Mouse (Mus musculus) ES-E14 (cell line): ENCODE measurements around the gene Gpx7. TPM values are rescaled to one million over a fixed set of nuclear protein-coding genes. Genes with fewer than 3 reads are reported as not detected.

Source experiments
- DNase-seq: peaks from one replicate; pipeline ENCODE4 v3.0.0-alpha.2; 2013; ENCODE audit warnings: low read depth, low spot score
- H3K27ac ChIP-seq: 2 replicates; pipeline ENCODE4 v1.5.1; 2012; ENCODE audit warnings: low read depth, mild to moderate bottlenecking, low read length, moderate library complexity, mixed read lengths; ENCODE audit not compliant: poor library complexity, insufficient read depth, severe bottlenecking
- H3K36me3 ChIP-seq: 2 replicates; pipeline ENCODE4 v1.6.1; 2012; ENCODE audit warnings: mild to moderate bottlenecking, low read length, moderate library complexity, mixed read lengths; ENCODE audit not compliant: control insufficient read depth, poor library complexity, insufficient read depth, severe bottlenecking
- H3K4me1 ChIP-seq, 2 experiments: fragments of 150-350 bp in 1 of 2; sonication (generic) in 1 of 2; 2 replicates each; pipeline ENCODE4 v1.6.1; 2012; ENCODE audit warnings: low read length in 2 of 2, mild to moderate bottlenecking in 1 of 2, mixed read lengths in 1 of 2; ENCODE audit not compliant: control insufficient read depth in 2 of 2, insufficient read depth in 2 of 2, poor library complexity in 1 of 2
- H3K4me3 ChIP-seq, 2 experiments: fragments of 150-350 bp in 1 of 2; sonication (generic) in 1 of 2; 2 replicates each; pipeline ENCODE4 v1.5.1; 2012; ENCODE audit warnings: low read length in 2 of 2, low read depth in 1 of 2, mild to moderate bottlenecking in 1 of 2, mixed read lengths in 1 of 2; ENCODE audit not compliant: insufficient read depth in 1 of 2, poor library complexity in 1 of 2, severe bottlenecking in 1 of 2
- H3K9ac ChIP-seq: 2 replicates; pipeline ENCODE4 v1.6.1; 2012; ENCODE audit warnings: low read depth, mild to moderate bottlenecking, low read length, mixed read lengths; ENCODE audit not compliant: poor library complexity, insufficient read depth, severe bottlenecking
- H3K9me3 ChIP-seq: fragments of 150-350 bp; sonication (generic); 2 replicates; pipeline ENCODE4 v1.6.1; 2012; ENCODE audit warnings: low read depth, mild to moderate bottlenecking, low read length; ENCODE audit not compliant: control insufficient read depth, insufficient read depth
- CHD2 ChIP-seq: IDR thresholded peaks from 2 replicates; pipeline ENCODE4 v1.6.1; 2014; ENCODE audit warnings: mild to moderate bottlenecking, low read depth, low read length, inconsistent platforms
- HCFC1 ChIP-seq: IDR thresholded peaks from 2 replicates; pipeline ENCODE4 v1.6.1; 2012; ENCODE audit warnings: low read length, inconsistent platforms, borderline replicate concordance; ENCODE audit not compliant: insufficient read depth
- MAFK ChIP-seq: IDR thresholded peaks from 2 replicates; pipeline ENCODE4 v1.6.1; 2014; ENCODE audit warnings: mild to moderate bottlenecking, low read depth, low read length, inconsistent platforms; ENCODE audit not compliant: insufficient read depth
- ZC3H11A ChIP-seq: IDR thresholded peaks from 2 replicates; pipeline ENCODE4 v1.6.1; 2012; ENCODE audit warnings: low read depth, mild to moderate bottlenecking, inconsistent platforms, low read length, borderline replicate concordance
- ZNF384 ChIP-seq: IDR thresholded peaks from 2 replicates; pipeline ENCODE4 v1.6.1; 2012; ENCODE audit warnings: low read depth, low read length, inconsistent platforms
- in situ Hi-C, 2 experiments: fragments of 600-800 bp; cut with MboI; formaldehyde crosslinking; loops; one replicate each; pipeline ENCODE4 v1.15.1; 2025; ENCODE audit warnings: low sequenced_read_pairs in 2 of 2, inconsistent platforms in 1 of 2; ENCODE audit not compliant: unreplicated experiment in 2 of 2
- total RNA-seq: library from RNA; depleted of rRNA; stranded (reverse); fragments of 300-350 nt; gene quantifications from 2 replicates; pipeline ENCODE4 v1.2.3, GENCODE M21; 2012; rRNA removed

Gpx7 gene
- total RNA-seq, result 18.6 and 35.1 TPM in 2 replicates

DNA sequence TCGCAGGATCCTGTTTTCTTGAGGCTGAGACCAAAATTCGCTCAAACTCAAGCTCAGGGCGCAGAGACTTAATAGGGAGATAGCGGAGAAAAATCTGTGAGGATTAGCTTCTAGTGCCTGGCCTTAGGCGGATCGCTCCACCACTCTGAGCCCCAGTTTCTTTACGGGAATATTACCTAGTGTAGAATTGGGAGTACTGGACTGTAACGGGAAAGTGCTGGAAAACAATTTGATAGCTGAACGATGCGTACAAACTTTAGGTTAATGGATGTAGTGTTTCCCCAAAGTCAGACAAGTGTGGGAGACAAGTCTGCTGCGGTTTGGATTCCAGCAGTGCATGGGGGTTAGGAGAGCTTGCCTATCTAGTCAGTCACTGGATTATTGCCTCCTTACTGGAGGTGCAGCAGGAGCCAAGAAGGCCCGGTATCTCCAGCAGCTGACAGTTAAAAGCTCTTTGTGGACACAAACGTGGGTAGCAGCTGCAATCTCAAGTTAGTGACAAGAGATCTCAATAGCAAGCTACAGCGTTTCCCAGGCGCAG is at the start of gene Gpx7:
Gpx7 (minus strand) TSS at position 101 of the 541 bp plus-strand sequence.
- no peak for DNase-seq
- H3K9ac ChIP-seq, result peak within 1 kb of the TSS; percentile 69
- TF ChIP-seq ZNF384, result no peak
- no peak for TF ChIP-seq MAFK
- no peak for TF ChIP-seq ZC3H11A
- TF ChIP-seq CHD2, result no peak
- no peak for TF ChIP-seq HCFC1
- peak within 1 kb of the TSS; percentile 66 to 72 for H3K4me3 ChIP-seq
- peaks cover 4 to 9% of the 10 kb centered on the region in 2 experiments; a peak in 3 of 4 replicates for H3K4me1 ChIP-seq
- in situ Hi-C loops, result no loop called here
- H3K9me3 ChIP-seq, result no peaks in the 10 kb centered on the region
- no peak within 1 kb of the TSS for H3K27ac ChIP-seq
- no peaks in the 10 kb centered on the region; the same call in 1 of the 2 replicates for H3K36me3 ChIP-seq

DNA sequence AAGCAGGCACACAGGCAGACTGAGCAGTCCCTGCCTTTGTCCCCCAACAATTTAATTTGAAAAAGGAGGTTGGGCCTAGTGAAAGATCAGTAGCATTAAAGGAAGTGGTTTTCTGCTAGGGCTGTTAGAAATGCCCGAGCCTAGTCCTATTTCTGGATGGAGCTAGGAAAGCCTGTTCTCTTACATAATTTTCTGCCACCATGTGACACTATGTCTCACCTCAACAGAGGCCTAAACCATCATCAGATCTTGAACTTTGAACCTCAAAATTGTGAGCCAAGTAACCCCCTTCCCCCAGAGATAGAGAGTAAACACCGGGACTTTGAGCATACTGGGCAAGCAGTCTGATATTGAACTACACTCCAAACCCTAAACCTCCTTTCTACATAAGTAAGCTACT is 49.3 kb upstream of the Gpx7 start:
- H3K4me3 ChIP-seq, result no peak overlapping the region
- H3K9ac ChIP-seq, result no peak overlapping the region
- H3K27ac ChIP-seq, result no peak overlapping the region
- in situ Hi-C loops, result no loop called here
- peaks cover 0 to 4% of the 10 kb centered on the region in 2 experiments; a peak in 1 of 4 replicates for H3K4me1 ChIP-seq
- TF ChIP-seq CHD2 (no peak), ZNF384 (no peak), ZC3H11A (no peak), MAFK (no peak), HCFC1 (no peak)
- H3K9me3 ChIP-seq, result no peaks in the 10 kb centered on the region
- DNase-seq, result no peak
- no peaks in the 10 kb centered on the region for H3K36me3 ChIP-seq

DNA sequence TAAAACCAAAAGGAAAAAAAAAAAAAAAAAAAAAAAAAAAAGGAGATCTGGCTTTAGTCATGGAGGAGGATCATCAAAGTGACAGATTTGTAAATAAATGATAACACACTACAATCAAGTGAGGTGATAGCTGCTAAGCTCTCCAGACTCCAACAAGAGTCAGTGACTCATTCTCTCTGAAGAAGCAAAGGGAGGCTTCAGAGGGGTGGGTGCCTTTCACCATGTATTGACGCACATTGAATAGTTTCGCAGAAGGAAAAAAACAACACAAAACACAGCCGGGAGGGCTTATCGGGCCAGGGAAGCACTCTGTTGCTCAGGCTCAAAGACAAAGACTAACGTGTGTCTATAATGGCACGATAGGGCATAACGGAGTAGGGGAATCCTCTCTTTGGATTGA is 41.3 kb upstream of the Gpx7 start:
- DNase-seq, result no peak
- Histone ChIP-seq H3K27ac (no peak overlapping the region), H3K4me1 (no peaks in the 10 kb centered on the region), H3K4me3 (no peak overlapping the region), H3K36me3 (no peaks in the 10 kb centered on the region), H3K9ac (no peak overlapping the region), H3K9me3 (no peaks in the 10 kb centered on the region)
- in situ Hi-C loops, result no loop called here
- peak; percentile 58; the same call in 1 of the 2 replicates for TF ChIP-seq ZNF384
- TF ChIP-seq HCFC1, result no peak

DNA sequence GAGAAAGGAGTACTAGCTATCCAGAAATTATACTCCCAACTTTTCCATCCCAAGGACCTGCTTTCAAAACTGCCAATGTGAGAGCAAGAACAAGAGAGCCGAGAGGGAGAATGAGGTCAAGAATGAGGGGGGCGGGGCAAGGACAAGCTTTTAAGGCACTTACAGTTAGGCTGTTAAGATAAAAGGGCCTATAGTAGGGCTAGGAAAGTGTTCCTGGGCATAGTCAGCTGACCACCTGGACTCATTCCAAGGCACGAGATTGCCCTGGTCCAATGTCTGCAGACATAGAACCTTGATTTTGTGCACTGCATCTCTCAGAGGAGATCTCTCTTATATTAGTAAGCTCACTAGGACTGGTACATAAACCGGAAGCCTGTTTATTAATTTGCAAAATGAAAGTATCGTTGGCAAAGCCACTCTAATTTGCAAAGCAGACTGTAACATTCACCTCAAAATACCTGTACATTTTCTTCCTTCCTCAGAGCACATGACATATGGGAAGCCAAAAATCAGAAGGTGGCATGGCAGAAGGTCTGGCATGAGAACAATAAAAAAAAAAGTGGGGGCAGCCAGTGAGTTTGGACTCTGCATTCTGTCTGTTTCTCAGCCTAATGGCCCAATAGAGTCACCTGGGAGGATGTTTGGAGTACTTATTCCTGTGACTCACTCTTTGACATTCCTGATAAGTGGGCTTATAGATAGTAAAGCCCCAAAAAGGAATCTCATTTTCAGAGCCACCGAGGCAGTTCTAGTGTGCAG is 31.5 kb upstream of the Gpx7 start:
- H3K4me1 ChIP-seq, result no peaks in the 10 kb centered on the region
- H3K27ac ChIP-seq, result no peak overlapping the region
- no peak for DNase-seq
- no peak for TF ChIP-seq MAFK
- no peak for TF ChIP-seq ZNF384
- no peak for TF ChIP-seq ZC3H11A
- TF ChIP-seq CHD2, result no peak
- TF ChIP-seq HCFC1, result no peak
- H3K36me3 ChIP-seq, result no peaks in the 10 kb centered on the region
- H3K4me3 ChIP-seq, result no peak overlapping the region
- in situ Hi-C loops, result no loop called here
- H3K9ac ChIP-seq, result no peak overlapping the region
- H3K9me3 ChIP-seq, result no peaks in the 10 kb centered on the region
